Mouse (Mus musculus) stomach, embryonic 16.5 days (tissue): ENCODE measurements around the gene Tcf25. TPM values are rescaled to one million over a fixed set of nuclear protein-coding genes. Genes with fewer than 3 reads are reported as not detected.

Experiments
- ATAC-seq: fragments of 200-750 bp; cut with Nextera tagmentation; 2 replicates; pipeline ENCODE4 v1.8.0; 2017; ENCODE audit warnings: moderate number of reproducible peaks, moderate TSS enrichment; ENCODE audit not compliant: insufficient read depth, low FRiP score
- H3K27ac ChIP-seq: fragments of 300-500 bp; sonication (generic); 2 replicates; pipeline ENCODE4 v1.5.1; 2014; ENCODE audit warnings: low read length
- H3K27me3 ChIP-seq: fragments of 300-500 bp; sonication (generic); 2 replicates; pipeline ENCODE4 v1.6.1; 2014; ENCODE audit warnings: low read length, control low read depth, mixed read lengths; ENCODE audit not compliant: control insufficient read depth, insufficient read depth
- H3K36me3 ChIP-seq: fragments of 300-500 bp; sonication (generic); 2 replicates; pipeline ENCODE4 v1.6.1; 2014; ENCODE audit warnings: low read length; ENCODE audit not compliant: control insufficient read depth, insufficient read depth
- H3K4me1 ChIP-seq: fragments of 300-500 bp; sonication (generic); 2 replicates; pipeline ENCODE4 v1.6.1; 2014; ENCODE audit warnings: low read length, control low read depth, mixed read lengths; ENCODE audit not compliant: control insufficient read depth, insufficient read depth
- H3K4me2 ChIP-seq: fragments of 300-500 bp; sonication (generic); 2 replicates; pipeline ENCODE4 v1.6.1; 2014; ENCODE audit warnings: low read depth, low read length, mixed read lengths
- H3K4me3 ChIP-seq: fragments of 300-500 bp; sonication (generic); replicated peaks from 2 replicates; pipeline ENCODE4 v1.5.1; 2014; ENCODE audit warnings: mild to moderate bottlenecking, low read length
- H3K9ac ChIP-seq: fragments of 300-500 bp; sonication (generic); 2 replicates; pipeline ENCODE4 v1.6.1; 2014; ENCODE audit warnings: low read length
- H3K9me3 ChIP-seq: fragments of 300-500 bp; sonication (generic); replicated peaks from 2 replicates; pipeline ENCODE4 v1.6.1; 2016; ENCODE audit warnings: low read length, control low read depth; ENCODE audit not compliant: control insufficient read depth
- WGBS: fragments of 180-500 bp; shearing (Covaris S2); extraction: QIAGEN DNeasy Blood & Tissue Kit; methylation state at CpG from one replicate; pipeline ENCODE4 v1.1.7; 2014; 5-methylcytosine and 5-hydroxymethylcytosine counted together
- polyA plus RNA-seq: library from polyadenylated mRNA; unstranded; fragments of >200 nt; fragmentation: Nextera tagmentation; extraction: Ambion mirVana; gene quantifications from 2 replicates; pipeline ENCODE4 v1.2.1, GENCODE M21; 2015

The Tcf25 gene
- polyA plus RNA-seq, 1 experiment from 2014 or later = 177 TPM

GRCm38 (mm10) chr8:123453291-123453690, 79.7 kb downstream of the Tcf25 start:
- Histone ChIP-seq H3K9ac (no peak overlapping the region), H3K27ac (no peak overlapping the region), H3K4me1 (no peaks in the 10 kb centered on the region), H3K4me3 (no peak overlapping the region), H3K36me3 (peaks cover 8% of the 10 kb centered on the region; the same call in 1 of the 2 replicates), H3K27me3 (no peaks in the 10 kb centered on the region), H3K4me2 (no peak overlapping the region), H3K9me3 (no peaks in the 10 kb centered on the region)
- ATAC-seq = no peak
- 74% methylated on average over 7 of the region's 7 CpGs for WGBS

Other genes starting within 250 kb of the Tcf25 start
- gene Sult5a1, start 215.4 kb upstream of the Tcf25 start, polyA plus RNA-seq = 17.6 and 18.4 TPM in 2 replicates
- 6.1 and 7.0 TPM in 2 replicates for gene Dpep1, start 187.5 kb upstream of the Tcf25 start, polyA plus RNA-seq
- 146 and 165 TPM in 2 replicates for gene Chmp1a, start 161.0 kb upstream of the Tcf25 start, polyA plus RNA-seq
- gene Spata33, start 160.9 kb upstream of the Tcf25 start, polyA plus RNA-seq = 3.3 and 3.5 TPM in 2 replicates
- 27.3 and 31.0 TPM in 2 replicates for gene Cdk10, start 148.9 kb upstream of the Tcf25 start, polyA plus RNA-seq
- gene Spata2l, start 137.5 kb upstream of the Tcf25 start, polyA plus RNA-seq = 5.1 and 6.1 TPM in 2 replicates
- 19.2 and 19.6 TPM in 2 replicates for gene Zfp276, start 119.6 kb upstream of the Tcf25 start, polyA plus RNA-seq
- 20.0 and 23.6 TPM in 2 replicates for gene Vps9d1, start 119.4 kb upstream of the Tcf25 start, polyA plus RNA-seq
- gene Fanca, start 55.2 kb upstream of the Tcf25 start, polyA plus RNA-seq = 18.1 and 18.9 TPM in 2 replicates
- gene Spire2, start 41.0 kb upstream of the Tcf25 start, polyA plus RNA-seq = 2.7 TPM in 2 replicates
- not detected in 2 replicates for gene Mc1r, start 33.4 kb downstream of the Tcf25 start, polyA plus RNA-seq
- 46.7 and 50.2 TPM in 2 replicates for gene Tubb3, start 37.7 kb downstream of the Tcf25 start, polyA plus RNA-seq
- gene Def8, start 49.8 kb downstream of the Tcf25 start, polyA plus RNA-seq = 27.0 and 30.5 TPM in 2 replicates
- gene Afg3l1, start 104.2 kb downstream of the Tcf25 start, polyA plus RNA-seq = 47.2 and 52.3 TPM in 2 replicates
- 3.2 TPM in 2 replicates for gene Dbndd1, start 141.7 kb downstream of the Tcf25 start, polyA plus RNA-seq
- 24.7 and 25.9 TPM in 2 replicates for gene Gas8, start 145.1 kb downstream of the Tcf25 start, polyA plus RNA-seq